28 mouse cellular contexts compared by ENCODE assay signal in the genomic region with DNA sequence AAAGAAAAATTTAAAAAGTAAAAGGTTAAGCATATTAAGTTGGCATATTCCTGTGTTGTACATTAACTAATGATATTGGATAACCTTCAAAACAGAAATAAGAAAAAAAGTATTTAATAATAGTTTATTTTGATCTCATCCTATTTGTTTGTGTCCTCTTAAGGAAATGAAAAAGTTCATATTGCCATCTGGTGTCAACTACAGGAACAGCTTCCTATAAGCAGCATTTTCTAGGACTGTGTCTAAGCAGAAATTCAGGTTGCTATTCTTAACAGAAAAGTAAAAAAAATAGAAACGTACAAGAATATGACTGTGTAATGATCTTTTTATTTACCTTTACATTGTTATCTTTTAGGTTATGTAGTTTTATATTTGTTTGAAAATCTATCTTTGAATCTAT.
DNase-seq lines count a peak whose midpoint lies in the region; ATAC-seq and TF ChIP-seq lines count a peak whose summit lies in the region.
"Had no signal": no experiment of that assay in that cellular context is flagged by ENCODE, and none has a peak within 500 bp of the region (broad histone marks: within the 10 kb centered on the region; RNA-seq: fewer than 3 reads in every experiment).

No protein-coding gene starts in this region.

- no peak overlapping the region for H3K9ac ChIP-seq in forebrain, embryonic 14.5 days (ENCODE audit: low read length)
- no peak overlapping the region for H3K9ac ChIP-seq in forebrain, embryonic 12.5 days
- H3K9ac ChIP-seq: embryonic facial prominence, embryonic 13.5 days; forebrain, embryonic 13.5 days; heart, embryonic 13.5 days; hindbrain, embryonic 13.5 days; liver, embryonic 15.5 days; stomach, embryonic 15.5 days had no signal

- no peak overlapping the region for H3K4me2 ChIP-seq in forebrain, embryonic 14.5 days (ENCODE audit: low read length)
- H3K4me2 ChIP-seq in forebrain, embryonic 12.5 days: no peak overlapping the region
- H3K4me2 ChIP-seq: embryonic facial prominence, embryonic 13.5 days; forebrain, embryonic 13.5 days; heart, embryonic 13.5 days; hindbrain, embryonic 13.5 days; liver, embryonic 15.5 days; stomach, embryonic 15.5 days had no signal

- 0 out of 2 replicates have a peak, but pooled peaks have one; percentile 42 for ATAC-seq in forebrain, embryonic 14.5 days
- no peak for ATAC-seq in forebrain, embryonic 12.5 days (ENCODE audit: low FRiP score)
- ATAC-seq: forebrain, embryonic 13.5 days had no signal

- no peaks in the 10 kb centered on the region for H3K36me3 ChIP-seq in forebrain, embryonic 14.5 days (ENCODE audit: control insufficient read depth, insufficient read depth, low read length)
- no peaks in the 10 kb centered on the region for H3K36me3 ChIP-seq in forebrain, embryonic 12.5 days (replicated peaks)
- H3K36me3 ChIP-seq: embryonic facial prominence, embryonic 13.5 days; heart, embryonic 13.5 days; hindbrain, embryonic 13.5 days; limb, embryonic 10.5 days; liver, embryonic 15.5 days; stomach, embryonic 15.5 days had no signal

- H3K27ac ChIP-seq in forebrain, embryonic 14.5 days (ENCODE audit: low read depth, low read length): no peak overlapping the region
- no peak overlapping the region for H3K27ac ChIP-seq in forebrain, embryonic 12.5 days
- no peak overlapping the region for H3K27ac ChIP-seq in layer of hippocampus, adult 2 months
- H3K27ac ChIP-seq: embryonic facial prominence, embryonic 13.5 days; forebrain, embryonic 13.5 days; heart, embryonic 13.5 days; hindbrain, embryonic 13.5 days; limb, embryonic 10.5 days; liver, embryonic 15.5 days; macrophage; stomach, embryonic 15.5 days had no signal

- TF ChIP-seq CTCF in layer of hippocampus, adult 2 months (conservative IDR thresholded peaks at IDR 0.05): peak; percentile 75

- no peaks in the 10 kb centered on the region for H3K4me1 ChIP-seq in forebrain, embryonic 14.5 days (ENCODE audit: control insufficient read depth, insufficient read depth, low read length)
- H3K4me1 ChIP-seq in forebrain, embryonic 12.5 days: no peaks in the 10 kb centered on the region
- H3K4me1 ChIP-seq: embryonic facial prominence, embryonic 13.5 days; forebrain, embryonic 13.5 days; heart, embryonic 13.5 days; hindbrain, embryonic 13.5 days; limb, embryonic 10.5 days; liver, embryonic 15.5 days; stomach, embryonic 15.5 days had no signal

- DNase-seq in forebrain, embryonic 14.5 days (ENCODE audit: low spot score): peak; percentile 52
- DNase-seq in layer of hippocampus, adult 2 months (ENCODE audit: low spot score in 2 of 2): no peak
- no peak for DNase-seq in layer of hippocampus, adult 9-10 months (ENCODE audit: low spot score)
- DNase-seq in 3T3-L1 (ENCODE audit: low read depth, low spot score) (peak; percentile 9), MN1 (ENCODE audit: low spot score) (peak; percentile 11)
- DNase-seq in T-cell, adult 2 months (ENCODE audit: low spot score): no peak
- no peak for DNase-seq in kidney, postnatal 4 days
- DNase-seq: adrenal gland, postnatal 25 days; B cell, adult 2 months; cerebellum, adult 11-12 months; gastrocnemius, postnatal 10 days; heart, adult 11 months; heart, postnatal 14 days; kidney, postnatal 36 days; liver; thymus, adult 18-20 months; thymus, postnatal 36 days had no signal

- H3K9me3 ChIP-seq in forebrain, embryonic 14.5 days (replicated peaks; ENCODE audit: control insufficient read depth, low read length): no peaks in the 10 kb centered on the region
- no peaks in the 10 kb centered on the region for H3K9me3 ChIP-seq in forebrain, embryonic 12.5 days
- H3K9me3 ChIP-seq: embryonic facial prominence, embryonic 13.5 days; forebrain, embryonic 13.5 days; heart, embryonic 13.5 days; hindbrain, embryonic 13.5 days; limb, embryonic 10.5 days; liver, embryonic 15.5 days; stomach, embryonic 15.5 days had no signal

- H3K4me3 ChIP-seq in forebrain, embryonic 14.5 days (ENCODE audit: low read depth, low read length): no peak overlapping the region
- no peak overlapping the region for H3K4me3 ChIP-seq in forebrain, embryonic 12.5 days (replicated peaks)
- H3K4me3 ChIP-seq in layer of hippocampus, adult 2 months: no peak overlapping the region
- H3K4me3 ChIP-seq: embryonic facial prominence, embryonic 13.5 days; erythroblast, embryonic 14.5 days; forebrain, embryonic 13.5 days; heart, embryonic 13.5 days; hindbrain, embryonic 13.5 days; limb, embryonic 10.5 days; liver, embryonic 15.5 days; stomach, embryonic 15.5 days had no signal

- no peaks in the 10 kb centered on the region for H3K27me3 ChIP-seq in forebrain, embryonic 14.5 days (replicated peaks; ENCODE audit: control insufficient read depth, insufficient read depth, low read length)
- H3K27me3 ChIP-seq in forebrain, embryonic 12.5 days: no peaks in the 10 kb centered on the region
- H3K27me3 ChIP-seq: CH12.LX; embryonic facial prominence, embryonic 13.5 days; forebrain, embryonic 13.5 days; heart, embryonic 13.5 days; hindbrain, embryonic 13.5 days; liver, embryonic 15.5 days; stomach, embryonic 15.5 days had no signal

- 73% methylated on average over 1 of the region's 1 CpGs for WGBS in forebrain, embryonic 14.5 days
- 71% methylated on average over 1 of the region's 1 CpGs for WGBS in forebrain, embryonic 12.5 days

Comparison
In these comparisons a context has a peak if more than half of its experiments do, and no peak if none do; other contexts are left out.
1. DNase-seq: peak in forebrain, embryonic 14.5 days (single experiment), 3T3-L1 (single experiment) and MN1 (single experiment); none in layer of hippocampus, adult 2 months (0 of 2), layer of hippocampus, adult 9-10 months (single experiment), T-cell, adult 2 months (single experiment) and kidney, postnatal 4 days (0 of 2).